Comparison of ENCODE assay signal across 8 mouse cellular contexts in the genomic region with DNA sequence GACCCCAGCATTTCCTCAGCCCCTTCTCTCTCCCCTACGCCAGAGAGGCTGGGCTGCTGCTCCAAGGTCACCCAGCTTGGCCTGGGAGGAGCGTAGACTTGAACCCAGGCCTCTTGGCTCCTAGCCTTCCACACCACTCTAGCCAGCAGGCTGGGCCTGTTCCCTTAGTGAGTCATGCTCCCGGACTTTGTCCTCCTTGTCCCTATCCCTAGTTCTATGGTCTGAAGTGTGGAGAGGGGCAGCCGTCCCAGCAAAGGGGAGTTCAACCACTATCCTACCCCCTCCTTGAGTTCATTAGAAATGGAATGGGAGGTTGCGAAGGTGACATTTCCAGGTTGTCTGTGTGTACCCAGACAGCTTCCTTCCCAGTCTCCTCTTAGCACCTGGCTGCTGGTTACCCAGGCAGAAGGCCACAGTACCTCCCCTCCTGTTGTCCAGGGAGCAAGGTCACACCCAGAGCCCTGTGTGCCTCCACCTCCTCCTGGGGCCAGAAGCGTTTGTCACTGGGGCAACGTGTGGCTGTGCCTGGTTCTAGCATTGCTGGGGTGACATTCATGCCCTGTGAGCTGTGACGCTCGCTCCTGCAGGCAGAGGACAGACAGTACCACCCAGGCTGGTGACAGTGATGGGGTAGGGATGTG. TPM values are rescaled to one million over a fixed set of nuclear protein-coding genes. Genes with fewer than 3 reads are reported as not detected.
A peak's percentile ranks its signal among the peaks of the same experiment; 100 is the strongest.
DNase-seq lines count a peak whose midpoint lies in the region; ATAC-seq and TF ChIP-seq lines count a peak whose summit lies in the region.

No protein-coding gene starts in this region.

- H3K9me3 ChIP-seq in forebrain, embryonic 10.5 days, result no peaks in the 10 kb centered on the region
- H3K9me3 ChIP-seq in forebrain, embryonic 11.5 days (ENCODE audit: control insufficient read depth, low read length), result no peaks in the 10 kb centered on the region
- H3K9me3 ChIP-seq in ES-Bruce4 (replicated peaks; ENCODE audit: control insufficient read depth, insufficient read depth, low read length, poor library complexity, severe bottlenecking), result no peaks in the 10 kb centered on the region
- no peaks in the 10 kb centered on the region for H3K9me3 ChIP-seq in heart, embryonic 15.5 days (replicated peaks)

- no peaks in the 10 kb centered on the region for H3K27me3 ChIP-seq in forebrain, embryonic 10.5 days (ENCODE audit: poor library complexity, severe bottlenecking)
- no peaks in the 10 kb centered on the region for H3K27me3 ChIP-seq in forebrain, embryonic 11.5 days (ENCODE audit: control insufficient read depth, insufficient read depth, low read length)
- no peaks in the 10 kb centered on the region for H3K27me3 ChIP-seq in ES-Bruce4 (ENCODE audit: control insufficient read depth, insufficient read depth, low read length, poor library complexity, severe bottlenecking)
- H3K27me3 ChIP-seq in heart, embryonic 15.5 days, result no peaks in the 10 kb centered on the region

- no peak overlapping the region for H3K9ac ChIP-seq in forebrain, embryonic 11.5 days (ENCODE audit: low read length)
- H3K9ac ChIP-seq in ES-Bruce4 (ENCODE audit: low read depth, poor library complexity, severe bottlenecking), result no peak overlapping the region
- peak overlapping the region; percentile 28; the same call in 1 of the 2 replicates for H3K9ac ChIP-seq in heart, embryonic 15.5 days

- H3K36me3 ChIP-seq in forebrain, embryonic 10.5 days (replicated peaks), result peaks cover 14% of the 10 kb centered on the region
- H3K36me3 ChIP-seq in forebrain, embryonic 11.5 days (ENCODE audit: control insufficient read depth, insufficient read depth, low read length), result no peaks in the 10 kb centered on the region
- H3K36me3 ChIP-seq in ES-Bruce4 (ENCODE audit: control insufficient read depth, insufficient read depth, low read length, poor library complexity, severe bottlenecking), result no peaks in the 10 kb centered on the region
- H3K36me3 ChIP-seq in heart, embryonic 15.5 days, result peaks cover 3% of the 10 kb centered on the region; the same call in 1 of the 2 replicates

- H3K4me2 ChIP-seq in forebrain, embryonic 11.5 days (ENCODE audit: low read depth, low read length, severe bottlenecking), result no peak overlapping the region
- H3K4me2 ChIP-seq in heart, embryonic 15.5 days, result no peak overlapping the region

- peaks cover 93% of the 10 kb centered on the region for H3K4me1 ChIP-seq in forebrain, embryonic 10.5 days
- H3K4me1 ChIP-seq in forebrain, embryonic 11.5 days (replicated peaks; ENCODE audit: control insufficient read depth, insufficient read depth, low read length), result peaks cover 35% of the 10 kb centered on the region
- peaks cover 33% of the 10 kb centered on the region for H3K4me1 ChIP-seq in ES-Bruce4 (ENCODE audit: control insufficient read depth, insufficient read depth, low read length)
- H3K4me1 ChIP-seq in heart, embryonic 15.5 days (replicated peaks), result peaks cover 97% of the 10 kb centered on the region

- no peak for TF ChIP-seq POLR2A in ES-Bruce4 (IDR thresholded peaks at IDR 0.05; ENCODE audit: insufficient read depth, low read length)

- 74% methylated on average over 9 of the region's 9 CpGs for WGBS in forebrain, embryonic 10.5 days
- WGBS in forebrain, embryonic 11.5 days, result 73% methylated on average over 9 of the region's 9 CpGs
- 57% methylated on average over 9 of the region's 9 CpGs for WGBS in heart, embryonic 15.5 days

- peak overlapping the region; percentile 49; the same call in 1 of the 2 replicates for H3K27ac ChIP-seq in forebrain, embryonic 10.5 days
- no peak overlapping the region for H3K27ac ChIP-seq in forebrain, embryonic 11.5 days (ENCODE audit: low read depth, low read length)
- H3K27ac ChIP-seq in ES-Bruce4 (ENCODE audit: insufficient read depth, low read length), result no peak overlapping the region
- H3K27ac ChIP-seq in heart, embryonic 15.5 days, result peak overlapping the region; percentile 98

- no peak for TF ChIP-seq CTCF in ES-Bruce4 (IDR thresholded peaks at IDR 0.05; ENCODE audit: low read depth, low read length)

- 0 out of 2 replicates have a peak, but pooled peaks have one; percentile 20 for TF ChIP-seq EP300 in ES-Bruce4 (IDR thresholded peaks at IDR 0.05; ENCODE audit: insufficient read depth, low read depth, low read length)

- DNase-seq in forebrain, embryonic 10.5 days (ENCODE audit: extremely low spot score, low spot score), result no peak
- DNase-seq in forebrain, embryonic 11.5 days (ENCODE audit: low spot score), result no peak
- DNase-seq in kidney, postnatal 10 days, result peak; percentile 55
- DNase-seq in urinary bladder, postnatal 25 days (ENCODE audit: low spot score), result no peak
- DNase-seq in gastrocnemius, adult 18-20 months (ENCODE audit: low spot score), result no peak
- DNase-seq in spleen, postnatal 14 days (ENCODE audit: low spot score in 2 of 2), result no peak

- ATAC-seq in forebrain, embryonic 11.5 days (replicated peaks; ENCODE audit: low FRiP score), result no peak
- ATAC-seq in heart, embryonic 15.5 days (replicated peaks; ENCODE audit: insufficient number of reproducible peaks, insufficient read depth, low FRiP score, low read depth), result no peak

- no peak overlapping the region for H3K4me3 ChIP-seq in forebrain, embryonic 10.5 days
- no peak overlapping the region for H3K4me3 ChIP-seq in forebrain, embryonic 11.5 days (ENCODE audit: low read depth, low read length)
- no peak overlapping the region for H3K4me3 ChIP-seq in ES-Bruce4 (ENCODE audit: low read depth, low read length)
- no peak overlapping the region for H3K4me3 ChIP-seq in heart, embryonic 15.5 days

RNA-seq across cellular contexts. Expression of gene Ahdc1, which starts 39.3 kb away (rescaled TPM):
- 5.8 and 7.4 TPM in 2 replicates for polyA plus RNA-seq in forebrain, embryonic 10.5 days (2016; fragmentation: Nextera tagmentation; extraction: Ambion mirVana)
- 5.5 and 7.5 TPM in 2 replicates for polyA plus RNA-seq in forebrain, embryonic 11.5 days (2014; fragmentation: Nextera tagmentation; extraction: Ambion mirVana)
- polyA plus RNA-seq in ES-Bruce4 (2011; ENCODE audit: insufficient read depth, insufficient read length, low read depth, missing spikeins), result 88.2 and 102 TPM in 2 replicates
- 6.3 and 8.5 TPM in 2 replicates for polyA plus RNA-seq in heart, embryonic 15.5 days (2015; fragmentation: Nextera tagmentation; extraction: Ambion mirVana)
- total RNA-seq in gastrocnemius, adult 18-20 months (2021), result 10 to 100 TPM; 40.6 to 41.6 TPM

Comparison
In these comparisons a context has a peak if more than half of its experiments do, and no peak if none do; other contexts are left out.
1. H3K27ac ChIP-seq: peak in forebrain, embryonic 10.5 days (single experiment) and heart, embryonic 15.5 days (single experiment); none in forebrain, embryonic 11.5 days (single experiment) and ES-Bruce4 (single experiment).